Mouse (Mus musculus) gastrocnemius, adult 2 months (tissue): ENCODE data around the gene Parn. TPM values are rescaled to one million over a fixed set of nuclear protein-coding genes. Genes with fewer than 3 reads are reported as not detected.
"Not testable (repeated sequence)": the region's sequence is repeated elsewhere in the genome, so short reads cannot be mapped to it uniquely, and the experiment has no call there.

Experiments used
- DNase-seq: peaks from one replicate; pipeline ENCODE4 v3.0.0; 2022
- H3K27ac ChIP-seq: fragments of 200-600 bp; 2 replicates; pipeline ENCODE4 v1.8.1; 2022; ENCODE audit warnings: mild to moderate bottlenecking
- H3K4me3 ChIP-seq: fragments of 200-600 bp; 2 replicates; pipeline ENCODE4 v1.8.1; 2022; ENCODE audit warnings: mild to moderate bottlenecking, moderate library complexity
- CTCF ChIP-seq: fragments of 200-600 bp; IDR thresholded peaks from 2 replicates; pipeline ENCODE4 v1.8.1; 2022; ENCODE audit warnings: antibody characterized with exemption, mild to moderate bottlenecking, moderate library complexity
- intact Hi-C: fragments of 180-260 bp; cut with DNase I; formaldehyde crosslinking; loops from one replicate; pipeline ENCODE4 v1.15.1; 2025
- long read RNA-seq, 2 experiments: library from polyadenylated mRNA; stranded (forward); transcript quantifications; one replicate each; pipeline ENCODE4 v2.0.0; 2021
- total RNA-seq, 2 experiments: library from RNA; stranded (reverse); gene quantifications; 2 replicates each; pipeline ENCODE4 v1.2.3; 2021

Gene Parn
- 1 to 10 TPM; 7.8 to 7.9 TPM for total RNA-seq
- long read RNA-seq, experiment 1, transcript Parn-201 (24 exons, 2,906 nt): major isoform, 6 of 8 reads
- long read RNA-seq, experiment 1, partial matches to known transcripts: 1 of 8 reads
- long read RNA-seq, experiment 1, other reads (novel, unspliced or antisense): 1 of 8 reads
- long read RNA-seq, experiment 2, transcript Parn-201 (24 exons, 2,906 nt): major isoform, 8 of 10 reads
- long read RNA-seq, experiment 2, partial matches to known transcripts: 1 of 10 reads
- long read RNA-seq, experiment 2, other reads (novel, unspliced or antisense): 1 of 10 reads

GRCm38 (mm10) chr16:13667878-13668343 lies at the start of gene Parn:
Parn (minus strand) TSS chr16:13668170.
- TF ChIP-seq CTCF: no peak
- peak within 1 kb of the TSS; percentile 96 for H3K4me3 ChIP-seq
- DNase-seq: peak; percentile 95
- H3K27ac ChIP-seq: peak within 1 kb of the TSS; percentile 91
- intact Hi-C loops: loop anchor here (10.0 kb wide), 1 partner anchor 553 kb away; no protein-coding TSS in a partner anchor

GRCm38 (mm10) chr16:13716821-13717553 lies 49.0 kb upstream of the Parn start:
- TF ChIP-seq CTCF: no peak
- intact Hi-C loops: no loop called here
- Histone ChIP-seq H3K4me3 (no peak overlapping the region), H3K27ac (no peak overlapping the region)
- DNase-seq: no peak

GRCm38 (mm10) chr16:13714910-13715309 lies 46.9 kb upstream of the Parn start:
- Histone ChIP-seq H3K27ac (no peak overlapping the region), H3K4me3 (no peak overlapping the region)
- intact Hi-C loops: no loop called here
- no peak for DNase-seq
- TF ChIP-seq CTCF: no peak

GRCm38 (mm10) chr16:13704676-13705075 lies 36.7 kb upstream of the Parn start:
- Histone ChIP-seq H3K27ac (no peak overlapping the region), H3K4me3 (no peak overlapping the region)
- TF ChIP-seq CTCF: no peak
- no peak for DNase-seq
- intact Hi-C loops: no loop called here

GRCm38 (mm10) chr16:13702184-13702583 lies 34.2 kb upstream of the Parn start:
- no peak for TF ChIP-seq CTCF
- intact Hi-C loops: no loop called here
- no peak for DNase-seq
- Histone ChIP-seq H3K4me3 (no peak overlapping the region), H3K27ac (no peak overlapping the region)

GRCm38 (mm10) chr16:13698998-13699397 lies 31.0 kb upstream of the Parn start:
- no peak overlapping the region for H3K27ac ChIP-seq
- TF ChIP-seq CTCF: peak; percentile 34
- no peak for DNase-seq
- no peak overlapping the region for H3K4me3 ChIP-seq
- intact Hi-C loops: no loop called here

GRCm38 (mm10) chr16:13678601-13679319 lies 10.8 kb upstream of the Parn start:
- intact Hi-C loops: loop anchor here (10.0 kb wide), 1 partner anchor 476 kb away; no protein-coding TSS in a partner anchor
- peak overlapping the region; percentile 51; the same call in 1 of the 2 replicates for H3K27ac ChIP-seq
- no peak for DNase-seq
- no peak for TF ChIP-seq CTCF
- H3K4me3 ChIP-seq: no peak overlapping the region

- no peak for DNase-seq
- TF ChIP-seq CTCF: no peak
- intact Hi-C loops: loop anchor here (5.0 to 10.0 kb wide), 2 partner anchors 148 to 480 kb away; no protein-coding TSS in a partner anchor
Measured at GRCm38 (mm10) chr16:13674511-13674910, 6.5 kb upstream of the Parn start.

GRCm38 (mm10) chr16:13673114-13673513 lies 5.1 kb upstream of the Parn start:
- no peak for DNase-seq
- Histone ChIP-seq H3K4me3 (peak overlapping the region; percentile 93), H3K27ac (peak overlapping the region; percentile 99; the same call in 1 of the 2 replicates)
- no peak for TF ChIP-seq CTCF
- intact Hi-C loops: loop anchor here (5.0 to 10.0 kb wide), 2 partner anchors 149 to 482 kb away; no protein-coding TSS in a partner anchor

More at GRCm38 (mm10) chr16:13674511-13674910, 6.5 kb upstream of the Parn start:
- H3K4me3 ChIP-seq: no peak overlapping the region
- H3K27ac ChIP-seq: no peak overlapping the region

GRCm38 (mm10) chr16:13672386-13672898 lies 4.5 kb upstream of the Parn start:
- intact Hi-C loops: loop anchor here (5.0 to 10.0 kb wide), 2 partner anchors 150 to 482 kb away; no protein-coding TSS in a partner anchor
- Histone ChIP-seq H3K4me3 (peak overlapping the region; percentile 93), H3K27ac (peak overlapping the region; percentile 99)
- peak; percentile 78 for DNase-seq
- TF ChIP-seq CTCF: no peak

GRCm38 (mm10) chr16:13671685-13672385 lies 3.9 kb upstream of the Parn start, which contains the start of the genes Bfar and 3110001I22Rik:
Bfar (plus strand) TSS chr16:13671858.
3110001I22Rik (plus strand) TSS chr16:13671929.
- no peak for TF ChIP-seq CTCF
- DNase-seq: peak; percentile 94
- H3K27ac ChIP-seq: peak within 1 kb of the TSS; percentile 99
- peak within 1 kb of the TSS; percentile 93 for H3K4me3 ChIP-seq
- intact Hi-C loops: loop anchor here (5.0 to 10.0 kb wide), 2 partner anchors 150 to 483 kb away; no protein-coding TSS in a partner anchor

GRCm38 (mm10) chr16:13670896-13671295 lies 2.9 kb upstream of the Parn start:
- Histone ChIP-seq H3K27ac (peak overlapping the region; percentile 99), H3K4me3 (peak overlapping the region; percentile 93)
- not testable (repeated sequence) for DNase-seq
- intact Hi-C loops: loop anchor here (5.0 to 10.0 kb wide), 2 partner anchors 151 to 484 kb away; no protein-coding TSS in a partner anchor
